Mouse (Mus musculus) retina, postnatal 1 day (tissue): ENCODE results near the gene Rap1gds1.

ENCODE experiments used
- DNase-seq: peaks from one replicate; pipeline ENCODE4 v3.0.0-alpha.2; 2012

Gene Rap1gds1

DNA sequence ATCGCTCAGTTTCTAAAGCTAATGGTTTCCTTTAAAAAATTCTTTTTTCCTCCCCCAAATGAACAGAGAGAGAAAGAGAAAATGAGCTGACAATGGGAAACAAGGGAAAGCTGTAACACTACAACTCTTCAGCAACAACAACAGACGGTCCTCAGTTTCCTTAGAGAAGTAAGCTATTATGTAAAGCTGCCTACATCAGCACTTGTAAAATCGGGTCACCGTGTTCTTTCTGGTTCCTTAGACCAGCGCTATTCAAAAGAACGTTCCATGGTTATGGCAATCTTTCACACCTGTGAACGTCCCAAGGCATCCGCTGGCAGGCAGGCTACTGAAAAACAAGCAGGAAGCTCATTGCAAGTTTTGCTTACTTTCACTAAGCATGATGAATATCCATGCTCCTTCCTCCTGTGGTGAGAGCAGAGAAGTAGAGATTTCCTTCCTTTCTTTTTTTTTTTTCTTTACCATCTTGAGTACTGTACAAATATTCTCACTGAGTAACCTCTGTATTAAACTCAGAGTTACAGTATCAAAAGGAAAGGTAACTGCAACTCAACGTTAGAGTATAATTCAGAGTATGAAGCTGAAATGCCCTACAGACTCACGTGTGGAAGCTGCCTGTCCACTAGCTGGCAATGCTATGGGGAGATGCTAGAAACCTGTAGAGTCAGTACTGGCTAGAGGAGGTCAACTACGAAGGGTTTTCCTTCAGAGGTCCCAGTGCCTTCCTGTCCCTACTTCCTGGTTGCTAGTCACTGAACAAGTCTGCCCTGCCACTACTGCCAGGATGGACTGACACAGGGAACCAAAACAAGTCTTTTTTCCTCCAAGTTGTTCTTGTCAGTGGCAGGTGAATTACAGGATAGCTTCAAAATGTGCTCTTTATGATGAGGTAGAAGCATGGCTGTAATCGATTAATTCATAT is 26.0 kb downstream of the Rap1gds1 start:
- no peak for DNase-seq

DNA sequence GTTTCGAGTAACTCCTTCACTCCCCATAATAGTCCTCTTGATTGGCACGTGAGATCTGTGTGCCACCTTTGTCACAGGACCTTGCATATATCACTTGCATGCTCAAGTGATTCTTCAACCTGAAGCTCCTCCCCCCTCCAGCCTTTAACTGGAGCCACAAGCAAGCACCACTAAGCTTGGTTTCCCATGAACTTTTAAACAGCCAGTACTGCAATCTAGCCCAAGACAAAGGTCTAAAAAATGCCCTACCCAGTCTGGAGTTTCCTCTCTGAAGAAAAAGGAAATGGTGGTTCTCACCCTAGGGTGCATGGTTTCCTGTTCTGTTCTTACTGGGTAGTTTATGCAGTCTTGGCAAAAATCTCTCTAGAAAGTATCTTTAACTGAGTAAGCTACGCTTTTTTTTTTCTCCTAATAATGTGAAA is 32.6 kb downstream of the Rap1gds1 start:
- no peak for DNase-seq

DNA sequence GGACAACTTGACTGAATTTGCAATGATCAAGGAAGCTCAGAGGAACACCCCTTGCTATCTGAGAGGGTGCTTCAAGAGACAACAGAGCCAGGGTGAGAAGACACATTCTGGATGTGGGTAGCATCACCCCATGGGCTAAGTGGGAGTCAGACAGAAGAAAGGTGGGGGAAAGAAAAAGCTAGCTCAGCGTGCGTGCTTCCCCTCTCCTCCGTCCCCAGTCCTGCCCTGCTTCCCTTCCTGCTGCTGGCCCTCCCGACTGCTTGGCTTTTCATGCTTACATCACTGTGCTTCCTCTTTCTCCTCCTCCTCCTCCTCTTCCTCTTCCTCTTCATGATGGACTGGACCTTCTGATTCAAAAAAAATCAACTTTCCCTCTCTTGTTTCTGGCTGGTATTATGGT is 33.1 kb downstream of the Rap1gds1 start:
- no peak for DNase-seq

DNA sequence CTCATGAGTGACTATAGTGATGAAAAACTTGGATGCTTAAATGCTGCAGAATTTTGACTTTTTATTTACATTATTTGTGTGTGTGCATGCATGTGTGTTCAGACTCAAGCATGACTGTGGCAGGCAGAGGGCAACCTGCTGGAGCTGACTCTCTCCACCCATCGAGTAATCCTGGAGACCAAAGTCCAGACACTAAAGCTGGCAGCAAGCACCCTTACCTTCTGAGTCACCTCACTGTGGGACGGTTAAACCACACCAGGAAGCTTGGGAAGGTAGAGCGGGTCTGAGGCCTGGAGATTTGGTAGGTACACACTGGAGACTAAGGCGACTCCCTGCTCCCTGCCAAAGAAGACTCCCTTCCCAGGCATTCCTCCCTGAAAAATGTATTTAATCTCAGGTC is 38.0 kb downstream of the Rap1gds1 start:
- no peak for DNase-seq

DNA sequence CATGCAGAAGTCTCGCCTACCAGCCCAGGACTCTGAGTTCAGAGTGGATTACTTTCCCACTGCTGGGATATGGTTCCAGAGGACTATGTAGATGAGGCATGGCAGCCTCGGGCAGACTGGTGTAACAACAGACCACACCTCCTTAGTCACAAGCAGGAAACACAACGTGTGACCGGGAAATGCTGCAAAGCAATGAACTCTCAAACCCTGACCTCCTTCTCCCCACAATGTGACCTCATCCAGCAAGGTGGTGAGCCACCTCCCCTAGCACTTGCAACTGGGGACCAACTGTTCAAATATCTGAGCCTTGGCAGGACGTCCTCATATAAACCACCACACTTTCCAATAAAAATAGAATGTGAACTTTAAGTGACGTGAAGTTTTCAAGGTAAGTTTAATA is 41.8 kb downstream of the Rap1gds1 start:
- no peak for DNase-seq

DNA sequence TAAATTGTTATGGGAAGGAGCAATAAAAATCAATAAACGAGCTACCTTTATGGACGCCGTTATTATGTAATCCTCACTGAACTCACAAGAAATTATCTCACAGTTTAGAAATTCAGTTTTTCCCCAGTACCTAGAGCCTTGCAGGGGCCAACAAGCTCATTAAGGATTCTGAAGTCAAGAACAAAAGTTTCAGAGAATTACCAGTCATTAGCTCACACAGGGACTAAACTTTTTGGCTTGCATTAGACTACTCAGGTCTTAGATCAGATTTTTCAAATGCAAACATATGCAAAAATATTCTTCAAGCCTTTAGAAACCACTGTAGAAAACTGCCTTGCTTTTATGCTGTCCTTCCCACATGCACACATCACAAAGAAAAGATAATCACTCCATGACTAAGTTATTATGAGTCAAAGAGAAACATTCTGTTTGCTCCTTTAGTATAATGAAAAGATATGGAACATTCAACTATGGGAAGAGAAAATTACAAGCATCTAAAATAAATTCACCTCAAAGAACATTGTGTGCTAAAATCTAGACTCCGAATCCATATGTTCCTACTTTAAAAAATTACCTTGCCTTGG is 44.3 kb downstream of the Rap1gds1 start:
- no peak for DNase-seq

DNA sequence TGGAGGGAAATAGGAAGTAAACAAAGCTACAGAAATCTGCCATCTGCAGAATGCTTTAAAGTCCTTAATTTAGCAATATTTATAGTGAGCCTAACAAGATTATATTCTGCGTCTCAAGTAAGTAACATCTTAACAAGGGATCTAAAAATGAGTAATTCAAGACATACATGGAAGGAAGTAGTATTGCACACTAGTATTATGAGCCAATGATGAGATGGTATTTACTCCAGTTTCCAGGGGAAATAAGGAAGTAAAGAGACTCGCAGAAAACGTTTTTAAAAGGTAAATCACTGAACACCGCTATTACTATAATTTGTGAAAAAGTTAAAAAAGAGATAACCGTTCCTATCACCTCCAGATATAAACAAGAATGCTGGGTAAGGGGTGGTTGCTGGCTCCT is 49.9 kb downstream of the Rap1gds1 start:
- DNase-seq: no peak

DNA sequence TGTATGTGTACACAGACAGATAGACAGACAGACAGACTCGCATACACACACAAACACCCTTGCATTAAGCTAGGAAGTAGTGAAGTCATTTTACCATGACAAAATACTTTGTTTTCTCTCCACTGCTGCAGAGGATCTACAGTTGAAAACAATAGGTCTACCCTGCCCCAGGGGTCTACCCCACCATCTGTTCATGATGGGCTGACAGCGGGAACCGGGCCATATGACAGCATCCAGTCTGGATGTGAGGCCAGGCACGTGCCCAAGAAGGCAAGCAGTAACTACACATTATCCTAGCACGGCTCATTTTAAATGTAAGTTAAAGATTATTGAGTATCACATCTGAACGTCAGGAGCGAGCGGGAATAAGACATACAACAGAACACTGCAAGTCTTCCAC is 51.4 kb downstream of the Rap1gds1 start:
- DNase-seq: peak; percentile 75

DNA sequence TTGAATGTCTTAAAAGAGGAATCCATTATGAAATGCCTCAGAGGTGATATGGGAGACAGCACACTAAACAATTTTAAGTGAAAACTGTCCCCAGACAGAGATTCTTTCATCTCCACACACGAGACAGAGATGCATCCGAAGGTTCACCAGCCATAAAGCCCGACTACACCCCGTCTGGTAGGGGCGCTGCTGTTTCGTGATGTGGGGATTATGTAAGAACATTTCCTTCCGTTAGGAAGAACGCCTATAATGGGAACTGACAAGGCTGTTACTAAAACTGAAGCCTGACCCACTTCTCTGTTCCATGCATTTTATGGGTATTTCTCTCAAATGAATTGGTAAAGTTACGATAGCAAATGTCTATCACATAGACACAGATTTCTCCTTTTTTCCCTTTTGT is 62.6 kb downstream of the Rap1gds1 start:
- peak; percentile 65 for DNase-seq

DNA sequence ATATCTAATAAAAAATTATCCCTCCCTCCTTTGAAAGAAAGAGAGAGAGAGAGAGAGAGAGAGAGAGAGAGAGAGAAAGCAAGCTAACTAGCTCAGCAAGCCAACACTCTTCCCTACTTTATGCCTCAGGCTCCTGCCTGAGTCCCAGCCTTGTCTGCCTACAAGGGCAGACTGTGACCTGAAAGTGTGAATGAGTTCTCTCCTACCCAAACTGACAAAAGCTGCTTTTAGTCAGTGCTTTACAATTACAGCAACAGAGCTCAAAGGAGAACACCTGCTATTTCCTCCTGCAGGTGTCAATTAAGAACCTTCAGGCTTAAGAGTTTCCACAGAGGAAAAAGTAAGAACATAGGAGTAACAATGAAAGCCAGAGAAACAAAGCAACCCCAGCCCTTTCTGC is 69.3 kb downstream of the Rap1gds1 start:
- DNase-seq: no peak

DNA sequence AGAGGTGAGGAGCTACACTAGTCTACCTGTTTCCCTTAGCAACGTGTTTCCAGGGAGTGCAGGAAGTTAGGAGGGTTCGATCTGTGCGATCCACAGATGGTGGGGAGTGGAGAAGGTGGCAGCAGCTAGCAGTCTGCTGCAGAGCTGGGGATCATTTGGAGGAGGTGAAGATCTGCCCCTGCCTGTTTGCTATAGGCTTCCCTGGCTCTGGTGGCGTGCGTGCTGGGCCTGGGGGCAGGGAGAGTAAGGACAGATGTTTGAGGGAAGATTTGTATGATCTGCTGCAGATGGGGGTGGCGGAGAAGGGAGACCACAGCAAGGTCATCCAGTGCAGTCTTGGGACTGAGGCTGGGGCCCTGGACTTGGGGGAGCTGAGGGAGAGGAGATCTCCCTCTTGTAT is 72.2 kb downstream of the Rap1gds1 start:
- no peak for DNase-seq

DNA sequence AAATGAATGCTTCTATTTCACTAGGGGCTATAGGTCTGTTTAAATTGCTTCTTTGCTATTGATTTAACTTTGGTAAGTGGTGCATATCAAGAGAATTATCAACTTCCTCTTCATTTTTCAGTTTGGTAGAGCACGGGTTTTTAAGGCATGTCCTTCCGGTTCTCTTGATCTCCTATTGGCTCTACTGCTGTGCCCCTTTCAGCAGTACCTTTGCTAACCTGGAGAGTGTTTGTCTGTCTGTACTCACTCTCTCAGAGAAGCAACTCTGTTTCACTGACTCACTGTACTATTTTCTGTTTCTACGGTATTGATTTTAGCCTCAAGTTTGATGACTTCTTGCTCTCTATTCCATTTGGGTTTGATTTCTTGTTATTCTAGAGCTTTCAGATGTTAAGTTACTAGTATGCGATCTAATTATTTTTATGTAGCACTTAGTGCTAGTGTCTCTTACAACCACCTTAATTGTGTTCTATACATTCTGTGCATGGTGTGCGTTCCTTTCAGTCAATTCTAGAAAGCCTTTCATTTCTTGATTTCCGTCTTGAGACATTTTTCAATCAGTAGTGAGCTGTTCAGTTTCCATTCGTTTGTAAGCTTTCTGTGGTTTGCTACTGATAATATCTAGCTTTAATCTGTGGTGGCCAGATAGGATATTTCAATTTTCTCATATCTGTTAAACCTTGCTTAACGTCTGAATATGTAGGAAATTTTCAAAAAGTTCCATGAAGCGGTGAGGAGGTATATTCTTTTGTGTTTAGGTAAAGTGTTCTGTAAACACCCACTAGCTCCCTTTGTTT is 74.7 kb downstream of the Rap1gds1 start:
- DNase-seq: no peak

DNA sequence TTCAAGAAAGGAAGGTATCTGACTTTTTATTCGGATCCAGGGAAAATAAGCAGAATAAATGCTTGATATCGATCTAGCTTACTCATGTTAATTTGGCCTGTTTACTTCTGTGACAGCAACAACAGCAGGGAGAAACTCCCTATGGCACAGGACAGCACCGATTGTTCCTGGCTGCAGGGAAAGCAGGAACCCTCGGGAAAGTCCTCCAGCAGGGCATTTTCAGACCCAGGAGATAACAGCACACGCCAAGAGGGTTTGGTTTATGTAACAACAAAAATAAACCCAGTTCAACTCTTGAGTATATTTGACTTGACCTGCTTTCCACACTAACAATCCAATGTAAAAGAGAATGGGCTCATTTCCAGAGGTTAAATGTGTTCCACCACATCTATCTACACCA is 81.5 kb downstream of the Rap1gds1 start:
- DNase-seq: no peak

DNA sequence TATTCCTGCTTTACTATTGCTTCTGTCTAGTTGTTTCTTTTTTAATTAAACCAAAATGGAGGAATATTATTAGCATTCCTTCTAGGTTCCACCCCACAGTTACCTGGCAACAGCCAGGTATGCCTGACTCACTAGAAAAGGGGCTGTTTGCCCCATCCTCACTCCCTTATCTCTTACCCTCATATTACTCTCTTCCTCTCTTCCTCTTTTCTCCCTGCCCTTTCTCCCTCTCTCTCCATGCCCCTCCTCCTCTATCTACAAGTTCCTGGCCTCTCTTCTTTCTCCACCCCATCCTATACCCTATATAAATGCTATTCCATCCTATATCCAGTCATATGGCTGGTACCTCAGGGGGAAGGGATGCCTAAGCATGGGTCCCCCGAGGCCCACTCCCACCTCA is 83.6 kb downstream of the Rap1gds1 start:
- no peak for DNase-seq

DNA sequence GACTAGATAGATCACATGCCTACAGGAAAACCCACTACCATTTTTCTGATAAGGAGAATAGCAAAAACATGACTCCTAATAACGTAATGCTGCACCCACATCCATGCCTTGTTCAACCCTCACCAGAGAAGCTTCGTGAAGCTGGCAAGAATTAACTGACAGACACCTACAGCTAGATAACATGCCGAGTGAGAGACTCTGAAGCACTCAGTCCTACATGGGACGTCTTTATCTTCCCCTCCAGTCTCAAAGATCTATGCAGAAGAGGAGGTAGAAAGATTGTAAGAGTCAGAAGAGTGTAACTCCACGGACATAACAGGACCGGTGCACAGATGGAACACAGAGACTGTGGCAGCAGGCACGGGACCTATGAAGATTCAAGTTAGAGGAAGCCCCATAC is 85.9 kb downstream of the Rap1gds1 start:
- no peak for DNase-seq

DNA sequence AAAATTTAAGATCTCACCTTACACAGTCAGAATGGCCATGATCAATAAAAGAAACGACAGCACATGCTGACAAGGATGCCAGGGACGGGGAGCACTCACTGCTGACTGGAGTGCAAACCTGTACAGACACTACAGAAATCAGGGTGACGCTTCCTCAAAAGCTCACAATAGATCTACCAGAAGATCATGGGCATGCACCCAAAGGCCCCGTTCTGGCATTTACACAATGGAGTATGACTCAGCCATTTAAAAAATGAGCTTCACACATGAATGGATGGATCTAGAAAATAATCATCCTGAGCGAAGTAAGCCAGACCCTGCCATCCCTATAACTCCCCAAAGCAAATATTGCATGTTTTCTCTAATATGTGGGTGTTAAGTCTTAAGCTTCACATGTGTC is 87.0 kb downstream of the Rap1gds1 start:
- DNase-seq: no peak

DNA sequence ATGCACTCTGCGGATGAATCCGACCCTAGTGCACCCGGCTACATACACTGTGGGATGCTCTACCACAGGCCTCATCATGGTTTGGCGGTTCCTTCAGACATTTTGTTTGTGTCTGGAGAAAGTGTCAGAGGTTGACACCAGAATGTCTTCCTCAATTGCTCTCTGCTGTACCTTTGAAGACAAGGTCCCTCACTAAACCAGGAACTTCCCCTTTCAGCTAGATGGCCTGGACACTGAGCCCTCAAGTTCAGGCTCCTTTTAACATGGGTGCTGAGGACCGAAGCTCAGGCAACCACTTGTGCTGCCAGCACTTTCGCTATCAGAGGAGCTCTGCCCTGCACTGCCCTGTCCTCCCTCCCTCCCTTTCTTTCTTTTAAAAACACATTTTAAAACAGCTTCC is 92.8 kb downstream of the Rap1gds1 start:
- no peak for DNase-seq

DNA sequence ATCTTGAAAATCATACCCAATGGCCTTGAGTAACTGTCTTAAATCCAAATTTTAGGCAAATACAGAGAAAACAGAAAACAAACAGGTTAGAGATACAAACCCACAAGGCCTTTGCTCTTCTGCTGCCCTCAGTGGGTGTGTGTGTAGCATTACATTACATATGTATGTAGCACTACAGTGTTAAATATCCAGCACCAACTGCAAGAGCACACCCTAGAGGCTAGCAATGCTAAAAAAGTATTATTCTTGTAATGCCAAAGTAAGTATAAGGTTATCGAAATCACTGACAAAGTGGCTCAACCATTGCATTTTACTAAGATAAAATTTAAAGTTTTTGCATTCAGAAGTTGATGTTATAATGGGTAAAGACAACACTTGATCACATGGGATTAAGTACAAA is 97.6 kb downstream of the Rap1gds1 start:
- DNase-seq: no peak

DNA sequence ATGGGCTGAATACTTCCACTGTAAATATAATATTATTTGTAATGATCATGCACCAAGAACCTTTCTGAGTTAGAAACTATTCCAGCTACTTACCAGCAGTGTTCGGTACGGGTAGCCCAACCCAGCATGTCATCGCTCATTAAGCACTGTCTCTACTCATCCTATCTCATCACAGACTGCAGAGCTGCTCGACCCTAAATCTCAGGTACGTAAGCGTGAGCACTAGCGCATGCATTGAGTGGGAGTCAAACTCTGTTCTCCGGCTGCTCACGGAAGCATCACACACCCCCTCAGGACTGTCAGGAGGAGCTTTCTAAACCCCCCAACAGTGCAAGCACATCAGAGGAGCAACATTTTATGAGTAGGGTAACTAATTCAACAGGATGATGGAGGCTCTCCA is 107.4 kb downstream of the Rap1gds1 start:
- no peak for DNase-seq

DNA sequence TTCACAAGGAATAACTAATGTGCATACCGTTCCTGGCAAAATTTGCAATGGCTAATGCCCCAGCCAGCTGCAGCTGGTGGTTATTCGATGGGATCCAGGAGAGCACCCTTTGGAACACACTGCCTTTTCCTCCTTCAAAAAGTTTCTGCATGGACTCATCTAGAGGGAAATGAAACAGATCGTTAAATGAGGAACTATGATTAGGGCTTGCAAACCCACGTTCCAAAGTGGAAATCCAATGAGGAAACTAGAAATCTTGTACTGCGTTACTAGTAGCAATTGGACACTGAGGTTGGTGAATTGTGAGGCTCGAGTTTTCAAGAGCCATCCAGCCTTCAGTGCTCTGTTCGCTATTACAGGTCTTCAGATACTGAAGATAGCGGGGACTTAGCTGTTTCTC is 116.5 kb downstream of the Rap1gds1 start:
- no peak for DNase-seq

DNA sequence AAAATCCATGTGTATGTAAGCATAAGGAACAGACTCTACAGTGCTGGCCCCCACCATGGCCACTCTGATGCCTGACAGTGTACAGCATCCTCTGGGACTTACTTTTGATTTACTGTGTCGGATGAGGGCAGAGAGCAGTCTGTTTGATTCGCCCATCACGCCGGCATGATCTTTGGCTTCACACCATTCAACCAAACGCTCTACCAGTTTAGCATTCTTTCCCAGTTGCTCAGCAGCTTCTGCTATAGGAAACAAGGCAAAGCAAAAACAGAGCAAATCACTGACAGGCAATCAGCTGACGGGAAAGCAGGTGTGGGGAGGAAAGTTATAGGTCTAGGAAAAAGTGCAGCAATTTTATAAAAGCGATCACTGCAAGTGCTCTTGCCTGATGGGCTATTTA is 119.8 kb downstream of the Rap1gds1 start:
- DNase-seq: no peak

DNA sequence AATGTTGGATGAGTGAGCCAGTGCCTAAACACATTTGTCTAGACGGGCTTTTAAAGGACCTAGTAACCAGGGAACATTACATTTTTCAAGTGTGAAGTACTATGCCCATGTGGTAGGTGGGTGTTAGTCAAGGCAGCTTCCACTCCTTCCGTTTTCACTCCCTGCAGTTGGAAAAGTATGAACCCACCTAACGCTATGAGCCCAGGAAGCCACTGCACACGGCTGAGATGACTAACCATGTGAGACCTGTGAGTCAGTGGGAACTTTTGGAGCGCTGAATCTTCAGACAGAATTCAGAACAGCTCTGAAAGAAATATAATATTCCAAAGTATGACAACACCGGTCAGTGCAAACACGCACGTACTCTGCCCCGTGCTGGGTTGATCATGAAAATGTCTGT is 125.9 kb downstream of the Rap1gds1 start:
- DNase-seq: no peak

DNA sequence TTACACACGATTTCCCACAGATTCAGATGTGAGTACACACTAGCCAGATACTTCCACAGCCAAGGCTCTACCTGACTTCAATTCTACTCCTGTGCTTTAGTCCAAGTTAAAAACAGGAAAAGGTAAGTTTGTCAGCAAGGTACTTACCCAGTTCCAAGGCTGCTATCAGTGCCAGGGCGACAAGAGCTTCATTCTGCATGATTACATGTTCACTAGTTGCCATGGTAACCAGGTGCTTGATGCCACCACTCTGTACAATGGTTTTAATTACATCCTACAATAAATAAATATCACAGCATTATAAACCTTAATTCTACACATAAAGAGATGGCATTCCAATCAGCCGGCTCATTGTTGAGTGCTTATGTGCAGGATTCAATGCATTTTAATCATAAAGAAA is 129.5 kb downstream of the Rap1gds1 start:
- no peak for DNase-seq

DNA sequence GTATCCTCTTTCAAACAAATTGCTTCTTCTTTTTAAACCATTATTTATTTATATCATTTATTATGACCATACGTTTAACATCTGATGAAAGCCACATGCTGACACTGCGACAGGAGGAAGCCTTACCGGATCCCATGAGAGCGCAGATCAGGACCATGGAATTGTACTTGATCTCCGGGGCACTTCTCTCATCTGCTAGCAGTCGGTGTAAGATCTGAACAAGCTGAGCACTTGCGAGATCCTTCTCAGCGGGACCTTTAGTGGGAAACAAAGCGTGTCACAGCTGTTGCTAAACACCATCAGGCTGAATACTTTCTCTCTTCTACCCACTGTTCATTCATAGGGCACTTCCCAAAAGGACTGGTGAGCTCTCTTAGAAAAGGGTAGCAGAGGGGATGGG is 133.4 kb downstream of the Rap1gds1 start:
- DNase-seq: peak; percentile 10
